Mouse (Mus musculus) kidney, adult 9 months (tissue): Measurements from ENCODE around the gene Trio.
A peak's percentile ranks its signal among the peaks of the same experiment; 100 is the strongest.

Source experiments
- DNase-seq: peaks from one replicate; pipeline ENCODE4 v3.0.0; 2022

The Trio gene

GRCm38 (mm10) chr15:27943486-27944195 lies 82.0 kb downstream of the Trio start:
- DNase-seq = no peak

- no peak for DNase-seq
Observed at GRCm38 (mm10) chr15:27942148-27942847, 83.3 kb downstream of the Trio start.

GRCm38 (mm10) chr15:27941441-27941840 lies 84.2 kb downstream of the Trio start:
- no peak for DNase-seq

- no peak for DNase-seq
Observed at GRCm38 (mm10) chr15:27941020-27941419, 84.6 kb downstream of the Trio start.

DNA sequence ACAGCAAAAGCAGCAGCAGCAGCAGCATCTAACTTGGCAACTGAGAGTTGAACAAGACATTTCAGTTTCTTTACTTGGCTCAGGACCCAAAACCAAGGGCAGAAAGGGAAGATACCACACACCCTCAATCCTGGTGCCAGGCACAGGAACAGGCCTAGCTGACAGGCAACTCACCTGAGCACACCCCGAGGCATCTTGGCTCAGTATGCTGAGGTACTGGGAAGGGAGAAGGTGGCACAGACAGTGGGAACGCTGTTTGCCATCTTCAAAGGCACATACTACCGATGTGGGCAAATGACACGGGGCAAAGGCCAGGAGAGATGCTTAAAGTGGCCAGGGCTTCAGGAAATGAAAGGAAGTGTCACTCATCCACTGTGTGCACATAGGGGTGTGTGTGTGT lies 85.6 kb downstream of the Trio start:
- DNase-seq = no peak

GRCm38 (mm10) chr15:27938886-27939285 lies 86.8 kb downstream of the Trio start:
- no peak for DNase-seq

DNA sequence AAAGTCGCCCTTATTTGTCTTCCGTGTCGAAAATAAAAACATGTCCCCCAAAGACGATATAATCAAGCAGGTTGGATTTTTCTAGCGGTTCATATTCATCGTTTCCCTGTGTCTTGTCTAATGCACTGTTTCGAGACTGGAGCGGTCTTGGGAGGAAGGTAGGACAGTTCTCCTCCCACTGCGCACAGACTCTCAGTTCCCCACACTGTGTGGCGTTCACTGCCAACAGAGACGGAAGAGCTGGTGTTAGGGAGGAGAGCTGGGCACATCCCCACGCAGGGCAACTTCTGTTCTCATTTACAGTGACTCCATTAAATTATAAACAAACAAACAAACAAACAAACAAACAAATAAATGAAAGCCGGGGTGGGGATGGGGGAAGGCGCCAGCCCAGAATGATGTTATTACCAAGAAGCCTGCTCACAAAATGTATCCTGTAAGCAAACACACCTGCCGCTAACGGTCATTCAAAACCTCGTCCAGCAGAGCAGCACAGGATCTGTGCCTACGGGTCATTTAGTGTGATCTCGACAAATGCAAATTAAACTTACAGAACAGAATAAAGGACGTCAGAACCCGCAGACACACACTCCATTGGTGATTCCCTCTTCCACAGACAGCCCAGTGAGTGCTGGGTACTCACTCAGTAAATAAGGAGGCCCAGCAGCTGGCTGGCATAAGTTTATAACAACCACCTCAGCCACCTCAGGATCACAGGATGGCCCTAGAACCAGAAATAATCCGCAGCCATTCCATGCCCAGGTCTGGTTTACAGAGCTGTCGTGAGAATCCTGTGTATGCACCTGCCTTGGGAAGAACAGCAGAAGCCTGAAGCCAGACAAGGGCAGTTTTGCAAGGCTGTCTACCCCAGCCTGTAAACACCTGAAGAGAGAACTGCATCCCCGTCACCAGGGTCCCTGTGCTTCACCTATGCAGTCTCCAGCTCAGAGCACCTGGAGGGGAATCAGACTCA lies 87.5 kb downstream of the Trio start:
- no peak for DNase-seq

DNA sequence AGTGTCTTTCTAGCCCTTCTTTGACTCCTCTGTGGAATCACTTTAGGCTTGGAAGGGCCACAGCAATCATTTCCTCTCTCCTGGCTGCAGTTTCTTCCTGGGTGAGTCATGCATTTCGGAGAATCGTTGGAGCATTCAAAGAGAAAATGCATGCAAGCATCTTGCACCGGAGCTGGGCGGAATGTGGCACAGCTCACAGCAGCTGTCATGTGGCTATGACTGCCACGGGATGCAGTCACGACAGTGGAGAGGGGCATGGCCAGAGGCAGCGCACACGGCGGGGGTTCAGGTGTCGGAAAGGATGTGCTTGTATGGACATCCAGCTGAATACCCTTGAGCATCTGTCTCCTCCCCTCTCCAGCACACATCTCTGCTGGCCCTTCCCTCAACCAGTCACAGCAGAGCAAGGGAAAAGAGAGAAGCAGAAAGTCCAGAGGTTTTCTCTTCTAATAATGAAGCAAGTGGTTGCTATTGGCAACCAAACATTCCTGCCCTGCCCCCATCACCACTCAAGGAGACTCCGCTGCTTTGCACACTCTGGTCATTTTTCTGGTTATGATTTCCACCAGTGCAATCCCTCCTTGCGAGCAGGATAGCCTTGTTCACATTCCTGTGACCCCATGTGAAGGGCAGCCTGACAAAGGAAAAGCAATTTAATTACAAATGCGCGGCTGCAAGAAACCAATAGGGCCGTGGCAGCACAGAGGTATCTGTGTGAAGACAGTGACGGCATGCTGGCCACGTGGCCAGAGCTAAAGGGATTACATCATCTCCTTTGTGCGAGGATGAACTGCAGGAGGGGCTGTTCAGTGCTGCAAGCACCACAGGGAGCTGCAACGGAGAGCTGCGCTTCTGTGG lies 88.4 kb downstream of the Trio start:
- DNase-seq = peak; percentile 57

- DNase-seq = no peak
Observed at GRCm38 (mm10) chr15:27935772-27936746, 89.6 kb downstream of the Trio start.

GRCm38 (mm10) chr15:27933270-27933669 lies 92.4 kb downstream of the Trio start:
- DNase-seq = no peak

- no peak for DNase-seq
Observed at GRCm38 (mm10) chr15:27931891-27932290, 93.8 kb downstream of the Trio start.

GRCm38 (mm10) chr15:27931459-27931858 lies 94.2 kb downstream of the Trio start:
- DNase-seq = no peak

DNA sequence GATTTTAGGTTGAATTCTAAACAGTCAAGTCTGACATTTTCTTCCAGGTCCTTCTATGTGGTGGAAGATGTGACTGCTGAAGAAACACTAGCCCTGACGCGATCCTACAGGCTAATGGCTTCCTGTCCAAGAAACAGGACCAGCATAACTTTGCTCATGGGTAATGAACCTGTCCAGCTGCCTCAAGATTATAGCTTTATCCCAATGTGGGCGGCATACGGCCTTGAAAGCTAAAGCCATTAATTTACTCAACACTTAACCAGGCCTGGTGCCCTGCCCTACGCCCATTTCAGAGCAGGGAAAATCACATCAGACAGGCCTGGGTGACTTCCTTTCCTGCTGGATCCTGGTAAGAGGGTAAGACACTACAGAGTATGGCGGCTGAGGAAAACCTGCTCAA lies 98.0 kb downstream of the Trio start:
- no peak for DNase-seq

- no peak for DNase-seq
Observed at GRCm38 (mm10) chr15:27926941-27927340, 98.7 kb downstream of the Trio start.

GRCm38 (mm10) chr15:27926450-27926849 lies 99.2 kb downstream of the Trio start:
- DNase-seq = no peak

DNA sequence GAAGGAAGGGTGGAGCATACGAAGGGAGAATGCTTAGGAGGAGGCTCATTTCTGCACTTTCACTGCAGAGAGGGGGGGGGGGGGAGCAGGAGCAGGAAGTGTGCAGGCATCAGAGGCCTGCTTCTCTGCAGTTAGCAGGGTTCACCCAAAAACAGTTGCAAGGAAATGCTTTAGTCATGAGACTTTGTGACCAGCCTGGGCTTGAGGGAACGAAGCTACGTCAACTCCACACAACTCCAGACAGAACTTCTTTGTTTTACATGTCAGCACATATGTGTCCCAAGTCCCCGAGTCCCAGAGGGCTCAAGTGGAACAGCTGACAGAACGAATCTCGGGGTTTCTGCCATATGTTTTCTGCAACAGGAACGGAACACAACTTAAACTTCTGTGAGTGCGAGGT lies 99.8 kb downstream of the Trio start:
- DNase-seq = no peak

DNA sequence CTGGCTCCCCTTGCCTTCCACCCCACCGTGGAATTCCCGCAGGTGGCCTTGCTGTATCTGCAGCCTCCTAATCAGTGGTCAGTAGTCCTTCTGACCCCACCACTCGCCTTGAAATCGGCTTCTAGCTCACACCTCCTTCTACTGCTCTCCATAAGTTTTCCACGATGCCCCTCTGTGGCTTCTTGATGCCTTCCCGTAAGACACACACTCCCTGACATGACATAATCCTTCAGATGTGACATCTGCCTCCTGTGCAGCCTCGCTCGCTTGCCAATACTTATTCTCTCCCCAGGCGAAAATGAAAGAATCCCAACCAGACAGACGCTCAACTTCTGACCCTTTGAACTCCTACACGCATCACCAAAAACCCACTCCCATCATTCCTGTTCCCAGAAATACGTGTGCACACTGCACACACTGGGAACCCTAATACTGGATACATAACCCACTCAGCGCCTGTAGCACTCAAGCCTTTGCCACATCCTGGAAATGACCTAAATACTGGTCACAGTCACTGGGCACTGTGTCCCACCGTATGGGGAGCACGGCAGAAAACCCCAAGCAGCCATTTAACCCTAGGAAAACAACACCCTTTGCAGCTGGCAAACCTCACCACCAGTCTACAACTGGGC lies 100.5 kb downstream of the Trio start:
- no peak for DNase-seq

- no peak for DNase-seq
Observed at GRCm38 (mm10) chr15:27923987-27924341, 101.7 kb downstream of the Trio start.

- peak; percentile 87 for DNase-seq
Observed at GRCm38 (mm10) chr15:27923280-27923986, 102.2 kb downstream of the Trio start.

- DNase-seq = peak; percentile 46
Observed at GRCm38 (mm10) chr15:27920751-27921150, 104.9 kb downstream of the Trio start.
